Mouse (Mus musculus): Measurements from ENCODE around the gene Xbp1.

The Xbp1 gene

GRCm38 (mm10) chr11:5566506-5566905 lies 46.0 kb downstream of the Xbp1 start:
- no peak for DNase-seq (ENCODE audit: extremely low read depth, low read depth, low spot score)

GRCm38 (mm10) chr11:5567654-5568053 lies 47.2 kb downstream of the Xbp1 start:
- DNase-seq (ENCODE audit: extremely low read depth, low read depth, low spot score): no peak

- no peak for DNase-seq (ENCODE audit: extremely low read depth, low read depth, low spot score)
Observed at GRCm38 (mm10) chr11:5568082-5568481, 47.6 kb downstream of the Xbp1 start.

- DNase-seq (ENCODE audit: extremely low read depth, low read depth, low spot score): no peak
Observed at GRCm38 (mm10) chr11:5569474-5569873, 49.0 kb downstream of the Xbp1 start, which contains the start of gene Ankrd36. Gene Ankrd36, plus strand, starts transcription at chr11:5569684.

GRCm38 (mm10) chr11:5571856-5572255 lies 51.4 kb downstream of the Xbp1 start:
- no peak for DNase-seq (ENCODE audit: extremely low read depth, low read depth, low spot score)

- no peak for DNase-seq (ENCODE audit: extremely low read depth, low read depth, low spot score)
Observed at GRCm38 (mm10) chr11:5573821-5574220, 53.4 kb downstream of the Xbp1 start.

GRCm38 (mm10) chr11:5575046-5575445 lies 54.6 kb downstream of the Xbp1 start:
- DNase-seq (ENCODE audit: extremely low read depth, low read depth, low spot score): no peak

All from fat pad, adult 2 months (tissue).